Mouse (Mus musculus): ENCODE results near the gene Ap1m2. TPM values are rescaled to one million over a fixed set of nuclear protein-coding genes. Genes with fewer than 3 reads are reported as not detected.
A peak's percentile ranks its signal among the peaks of the same experiment; 100 is the strongest.
"Not testable (repeated sequence)": the region's sequence is repeated elsewhere in the genome, so short reads cannot be mapped to it uniquely, and the experiment has no call there.

The Ap1m2 gene
- total RNA-seq, 2 experiments from 2014 or later: not detected

GRCm38 (mm10) chr9:21265000-21265561 lies 47.1 kb downstream of the Ap1m2 start, which contains the start of gene Atg4d:
TSS of gene Atg4d (plus strand) at chr9:21265293.
- DNase-seq (ENCODE audit: low spot score in 2 of 2): peak; percentile 97

- no peak for DNase-seq (ENCODE audit: low spot score in 2 of 2)
Measured at GRCm38 (mm10) chr9:21264272-21264999, 47.7 kb downstream of the Ap1m2 start.

GRCm38 (mm10) chr9:21261831-21262230 lies 50.3 kb downstream of the Ap1m2 start:
- no peak for DNase-seq (ENCODE audit: low spot score in 2 of 2)

GRCm38 (mm10) chr9:21260491-21261040 lies 51.6 kb downstream of the Ap1m2 start:
- DNase-seq (ENCODE audit: low spot score in 2 of 2): no peak

GRCm38 (mm10) chr9:21256349-21256748 lies 55.8 kb downstream of the Ap1m2 start:
- DNase-seq (ENCODE audit: low spot score in 2 of 2): not testable (repeated sequence)

GRCm38 (mm10) chr9:21254690-21255089 lies 57.4 kb downstream of the Ap1m2 start:
- no peak for DNase-seq (ENCODE audit: low spot score in 2 of 2)

GRCm38 (mm10) chr9:21251116-21251735 lies 60.9 kb downstream of the Ap1m2 start:
- no peak for DNase-seq (ENCODE audit: low spot score in 2 of 2)

- DNase-seq (ENCODE audit: low spot score in 2 of 2): no peak
Measured at GRCm38 (mm10) chr9:21250509-21250908, 61.6 kb downstream of the Ap1m2 start.

GRCm38 (mm10) chr9:21249629-21250508 lies 62.3 kb downstream of the Ap1m2 start:
- no peak for DNase-seq (ENCODE audit: low spot score in 2 of 2)

- DNase-seq (ENCODE audit: low spot score in 2 of 2): peak; percentile 26 to 53
Measured at GRCm38 (mm10) chr9:21248326-21248725, 63.8 kb downstream of the Ap1m2 start, which contains the start of gene S1pr5. TSS of gene S1pr5 (minus strand) at chr9:21248443.

- DNase-seq (ENCODE audit: low spot score in 2 of 2): no peak
Measured at GRCm38 (mm10) chr9:21246342-21246741, 65.8 kb downstream of the Ap1m2 start.

GRCm38 (mm10) chr9:21245113-21245487 lies 67.0 kb downstream of the Ap1m2 start:
- DNase-seq (ENCODE audit: low spot score in 2 of 2): no peak

GRCm38 (mm10) chr9:21244428-21245112 lies 67.6 kb downstream of the Ap1m2 start:
- no peak for DNase-seq (ENCODE audit: low spot score in 2 of 2)

Other genes starting within 250 kb of the Ap1m2 start
- gene Zglp1, start 245.2 kb downstream of the Ap1m2 start, total RNA-seq (2021): not detected
- gene Gm49373, start 239.2 kb downstream of the Ap1m2 start, total RNA-seq (2021): under 1 TPM; 0.53 to 0.80 TPM
- 10 to 100 TPM; 38.3 to 39.2 TPM for gene Fdx1l, start 238.7 kb downstream of the Ap1m2 start, total RNA-seq (2021)
- gene Gm38431, start 220.3 kb downstream of the Ap1m2 start, total RNA-seq (2021): 1 to 10 TPM; 1.8 to 1.9 TPM
- 10 to 100 TPM; 42.9 to 47.1 TPM for gene Raver1, start 220.3 kb downstream of the Ap1m2 start, total RNA-seq (2021)
- gene Tyk2, start 181.1 kb downstream of the Ap1m2 start, total RNA-seq (2021): 10 to 100 TPM; 14.0 to 14.5 TPM
- 100 to 1,000 TPM; 175 to 181 TPM for gene Cdc37, start 162.4 kb downstream of the Ap1m2 start, total RNA-seq (2021)
- gene Pde4a, start 146.6 kb downstream of the Ap1m2 start, total RNA-seq (2021): 10 to 100 TPM in 1 of 2 experiments, 1 to 10 TPM in 1; 6.2 to 13.3 TPM
- 10 to 100 TPM; 44.9 to 51.2 TPM for gene Keap1, start 73.0 kb downstream of the Ap1m2 start, total RNA-seq (2021)
- 1 to 10 TPM in 1 of 2 experiments, under 1 TPM in 1; 0.50 to 1.0 TPM for gene S1pr5, start 63.9 kb downstream of the Ap1m2 start, total RNA-seq (2021)
- 10 to 100 TPM; 39.9 to 52.6 TPM for gene Atg4d, start 47.0 kb downstream of the Ap1m2 start, total RNA-seq (2021)
- gene Kri1, start 24.4 kb downstream of the Ap1m2 start, total RNA-seq (2021): 10 to 100 TPM; 31.1 to 34.9 TPM
- gene Cdkn2d, start 20.9 kb downstream of the Ap1m2 start, total RNA-seq (2021): 10 to 100 TPM in 1 of 2 experiments, 1 to 10 TPM in 1; 9.1 to 11.8 TPM
- gene Slc44a2, start 8.4 kb upstream of the Ap1m2 start, total RNA-seq (2021): 10 to 100 TPM; 36.3 to 48.3 TPM
- gene Ilf3, start 55.5 kb upstream of the Ap1m2 start, total RNA-seq (2021): 10 to 100 TPM; 56.5 to 59.6 TPM
- gene Qtrt1, start 99.5 kb upstream of the Ap1m2 start, total RNA-seq (2021): 10 to 100 TPM; 15.6 to 18.5 TPM
- 100 to 1,000 TPM in 1 of 2 experiments, 10 to 100 TPM in 1; 88.5 to 112 TPM for gene Dnm2, start 112.6 kb upstream of the Ap1m2 start, total RNA-seq (2021)
- 10 to 100 TPM; 25.6 to 28.8 TPM for gene Tmed1, start 197.9 kb upstream of the Ap1m2 start, total RNA-seq (2021)
- 1 to 10 TPM; 1.5 to 4.3 TPM for gene AB124611, start 213.8 kb upstream of the Ap1m2 start, total RNA-seq (2021)
- 10 to 100 TPM; 40.4 to 43.3 TPM for gene Carm1, start 234.6 kb upstream of the Ap1m2 start, total RNA-seq (2021)